ENCODE assay signal across 30 mouse cellular contexts in genomic region chr5:99026343-99026742, GRCm38 (mm10). TPM values are rescaled to one million over a fixed set of nuclear protein-coding genes. Genes with fewer than 3 reads are reported as not detected.
DNase-seq lines count a peak whose midpoint lies in the region; TF ChIP-seq lines count a peak whose summit lies in the region.
"Had no signal": no experiment of that assay in that cellular context is flagged by ENCODE, and none has a peak within 500 bp of the region (broad histone marks: within the 10 kb centered on the region; RNA-seq: fewer than 3 reads in every experiment).

No protein-coding gene starts in this region.

- H3K27me3 ChIP-seq in heart, embryonic 10.5 days (ENCODE audit: insufficient read depth, poor library complexity, severe bottlenecking), result no peaks in the 10 kb centered on the region
- H3K27me3 ChIP-seq: embryonic facial prominence, embryonic 13.5 days; forebrain, embryonic 13.5 days; heart, embryonic 15.5 days; limb, embryonic 12.5 days; neural tube, embryonic 15.5 days had no signal

- H3K4me1 ChIP-seq in heart, embryonic 10.5 days, result no peaks in the 10 kb centered on the region
- H3K4me1 ChIP-seq: embryonic facial prominence, embryonic 13.5 days; forebrain, embryonic 13.5 days; heart, embryonic 15.5 days; limb, embryonic 12.5 days; neural tube, embryonic 15.5 days had no signal

- WGBS in heart, embryonic 10.5 days, result 66% methylated on average over 3 of the region's 3 CpGs

- no peaks in the 10 kb centered on the region for H3K36me3 ChIP-seq in heart, embryonic 10.5 days
- H3K36me3 ChIP-seq: embryonic facial prominence, embryonic 13.5 days; heart, embryonic 15.5 days; limb, embryonic 12.5 days; neural tube, embryonic 15.5 days had no signal

- peak; percentile 28 for TF ChIP-seq CTCF in left cerebral cortex, adult 2 months (IDR thresholded peaks at IDR 0.05)

- peak; percentile 5 for DNase-seq in heart, adult 11 months
- no peak for DNase-seq in heart, embryonic 10.5 days (ENCODE audit: low spot score)
- DNase-seq in left cerebral cortex, adult 2 months (ENCODE audit: extremely low spot score in 1 of 2, low spot score in 2 of 2), result no peak
- DNase-seq in left cerebral cortex, adult 8-10 months (ENCODE audit: low spot score in 2 of 2), result no peak
- peak; percentile 0 for DNase-seq in 416B (ENCODE audit: low read depth)
- peak; percentile 41 for DNase-seq in R1 (ENCODE audit: low read depth, low spot score)
- DNase-seq in adrenal gland, postnatal 14 days, result no peak
- no peak for DNase-seq in neural tube, embryonic 10.5 days (ENCODE audit: extremely low spot score, low spot score)
- DNase-seq: adrenal gland, adult 2 months; B cell, adult 2 months; cerebellum, adult 18-20 months; cerebellum, postnatal 25 days; embryo, embryonic 11 days; gastrocnemius, postnatal 14 days; heart, adult 18-20 months; heart, postnatal 36 days; kidney, postnatal 4 days; right cerebral cortex, adult 18-20 months; right cerebral cortex, postnatal 4 days; thymus, postnatal 25 days had no signal

- no peak overlapping the region for H3K4me3 ChIP-seq in heart, embryonic 10.5 days
- no peak overlapping the region for H3K4me3 ChIP-seq in left cerebral cortex, adult 2 months
- H3K4me3 ChIP-seq: embryonic facial prominence, embryonic 13.5 days; erythroblast, embryonic 14.5 days; forebrain, embryonic 13.5 days; heart, embryonic 15.5 days; limb, embryonic 12.5 days; neural tube, embryonic 15.5 days had no signal

- H3K9me3 ChIP-seq in heart, embryonic 10.5 days, result no peaks in the 10 kb centered on the region
- H3K9me3 ChIP-seq: forebrain, embryonic 13.5 days; heart, embryonic 15.5 days; neural tube, embryonic 15.5 days had no signal

- no peak overlapping the region for H3K27ac ChIP-seq in heart, embryonic 10.5 days
- H3K27ac ChIP-seq in left cerebral cortex, adult 2 months, result no peak overlapping the region
- H3K27ac ChIP-seq: embryonic facial prominence, embryonic 13.5 days; forebrain, embryonic 13.5 days; heart, embryonic 15.5 days; hindbrain, embryonic 14.5 days; limb, embryonic 12.5 days; liver, embryonic 14.5 days; macrophage; neural tube, embryonic 15.5 days had no signal

- intact Hi-C loops in left cerebral cortex, adult 2 months (cut with DNase I), result no loop called here

RNA-seq across cellular contexts. Expression of gene Prkg2, which starts 10.8 kb away (rescaled TPM):
- polyA plus RNA-seq in heart, embryonic 10.5 days (2016; fragmentation: Nextera tagmentation; extraction: Ambion mirVana), result 0.62 and 0.83 TPM in 2 replicates
- 10 to 100 TPM; 14.7 to 15.5 TPM for total RNA-seq in left cerebral cortex, adult 2 months (2021)
- total RNA-seq in left cerebral cortex, adult 8-10 months (2022), result 10 to 100 TPM in 1 of 4 experiments, 1 to 10 TPM in 3; 9.2 to 11.0 (median 9.5) TPM
- 2.5 and 2.9 TPM in 2 replicates for total RNA-seq in adrenal gland, postnatal 14 days (2021)
- polyA plus RNA-seq: erythroblast, embryonic 14.5 days; inflammation-experienced regulatory T-cells, adult 6 months; macrophage had no signal

Comparison
In these comparisons a context has a peak if more than half of its experiments do, and no peak if none do; other contexts are left out.
1. DNase-seq: peak in heart, adult 11 months (single experiment), 416B (single experiment) and R1 (single experiment); none in heart, embryonic 10.5 days (single experiment), left cerebral cortex, adult 2 months (0 of 2), left cerebral cortex, adult 8-10 months (0 of 2), adrenal gland, postnatal 14 days (single experiment) and neural tube, embryonic 10.5 days (single experiment).